Mouse (Mus musculus) kidney, adult 18-20 months (tissue): ENCODE measurements around the gene Icos.

ENCODE experiments used
- DNase-seq: peaks from one replicate; pipeline ENCODE4 v3.0.0; 2021

The Icos gene

DNA sequence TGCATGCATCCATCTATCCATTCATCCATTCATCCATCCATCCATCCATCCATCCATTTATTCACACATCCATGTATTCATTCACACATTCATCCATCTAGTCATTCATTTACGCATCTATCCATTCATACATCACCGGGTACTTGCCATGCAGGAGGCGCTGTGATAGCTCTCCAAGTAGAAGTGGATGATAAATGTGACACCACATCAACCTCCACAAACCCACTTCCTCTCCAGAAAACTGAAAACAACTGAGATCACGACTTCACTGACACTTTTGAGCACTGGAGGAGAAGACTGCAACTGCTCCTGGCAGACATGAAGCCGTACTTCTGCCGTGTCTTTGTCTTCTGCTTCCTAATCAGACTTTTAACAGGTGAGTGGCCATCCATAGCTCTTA lies at the start of gene Icos:
TSS of gene Icos (plus strand) at position 287 of the 400 bp plus-strand sequence.
- no peak for DNase-seq

DNA sequence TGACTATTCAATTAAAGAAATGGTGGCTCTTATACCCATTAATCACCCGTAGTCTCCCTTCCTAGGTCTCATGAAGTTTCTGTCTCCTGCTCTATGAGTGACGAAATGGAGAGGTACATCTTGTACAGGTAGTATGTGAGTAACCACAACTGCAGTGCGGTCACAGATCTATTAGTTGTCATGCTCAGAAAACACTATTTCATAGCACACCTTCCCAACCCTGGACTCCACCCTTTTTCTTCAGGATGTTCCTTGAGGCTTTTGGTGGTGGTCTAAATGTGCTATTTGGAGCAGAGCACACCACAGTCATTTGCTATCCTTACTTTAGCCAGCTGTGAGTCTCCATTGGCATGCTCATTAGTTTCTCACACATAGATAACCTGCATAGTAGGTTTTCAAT lies 48.7 kb upstream of the Icos start:
- DNase-seq = no peak

DNA sequence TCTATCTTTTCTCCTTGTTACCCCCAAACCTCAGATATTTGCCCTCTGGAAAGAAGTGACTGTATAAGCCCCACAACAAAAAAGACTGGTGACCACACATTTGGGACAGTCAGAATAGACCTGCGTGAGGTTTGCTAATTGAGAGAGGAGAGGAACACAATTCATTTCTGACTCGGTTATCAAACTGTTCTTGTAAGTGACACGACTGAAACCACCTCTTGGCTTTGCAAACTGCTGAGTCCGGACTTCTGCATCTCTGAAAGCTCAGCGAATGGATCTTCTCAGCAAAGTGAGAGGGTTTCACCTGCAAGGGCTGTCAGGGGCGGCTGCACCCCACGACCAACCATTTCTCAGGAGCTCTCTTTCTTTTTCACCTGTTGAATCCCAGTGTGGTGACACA lies 47.3 kb upstream of the Icos start:
- DNase-seq = no peak

DNA sequence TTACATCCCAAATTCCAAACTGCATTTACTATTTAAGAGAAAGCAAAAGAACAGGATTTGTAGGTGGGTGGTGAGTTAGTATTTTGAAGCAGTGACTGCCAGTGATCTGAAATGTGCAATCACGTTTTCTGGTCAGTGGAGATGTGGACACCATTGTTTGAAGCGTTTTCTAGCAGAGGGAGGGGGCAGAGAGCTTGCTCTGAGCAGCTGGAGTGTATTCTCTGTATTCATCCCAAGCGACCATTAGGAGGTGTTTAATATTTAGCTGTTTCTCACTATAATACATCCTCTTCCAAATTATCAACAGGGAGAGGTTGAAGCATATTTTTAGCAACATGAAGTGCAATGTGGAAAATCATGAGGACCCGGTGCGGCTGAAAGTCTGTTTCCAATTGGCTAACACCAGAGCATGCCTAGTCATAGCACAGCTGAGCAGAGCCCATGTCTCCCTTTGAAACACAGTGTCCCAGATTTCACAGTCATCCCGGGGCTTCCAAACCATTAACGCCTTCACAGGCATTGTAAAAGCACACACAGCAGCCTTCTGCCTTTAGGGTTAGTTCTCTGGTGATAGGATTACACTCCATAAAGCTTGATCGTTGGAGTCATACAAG lies 41.7 kb upstream of the Icos start:
- no peak for DNase-seq

DNA sequence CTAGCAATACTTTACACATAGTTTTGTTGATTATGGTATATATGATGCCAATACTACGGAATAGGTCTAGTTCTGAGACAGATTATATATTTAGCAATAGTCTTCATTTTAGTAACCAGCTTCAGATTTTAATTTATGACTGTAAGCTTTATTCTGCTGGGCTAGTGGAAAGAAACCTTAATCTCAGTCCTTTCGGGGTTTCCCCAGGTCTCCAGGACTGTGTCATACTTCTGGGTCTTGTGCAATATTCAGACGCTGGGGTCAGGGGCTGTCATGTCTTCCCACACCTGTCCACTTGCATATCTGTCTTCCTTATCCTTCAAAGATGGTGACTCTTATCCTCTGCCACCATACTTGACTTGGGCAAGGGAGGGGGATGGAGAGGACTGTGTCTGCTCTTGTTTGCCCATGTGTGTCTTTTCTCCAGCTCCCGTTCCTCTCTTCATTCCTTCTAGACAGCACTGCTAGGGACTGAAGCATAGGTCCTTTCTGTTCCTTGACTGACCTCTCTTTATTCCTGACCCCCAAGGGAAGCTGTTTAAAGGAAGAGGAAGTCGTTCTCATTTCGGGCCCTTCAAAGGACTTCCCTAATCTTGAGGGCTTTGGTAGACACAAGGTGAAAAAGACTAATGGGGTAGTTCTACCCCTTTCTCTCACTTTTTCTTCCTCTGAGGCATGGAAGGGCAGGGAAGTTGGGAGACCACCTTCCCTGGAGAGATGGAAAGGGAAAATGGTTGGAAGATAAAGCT lies 40.6 kb upstream of the Icos start:
- no peak for DNase-seq

DNA sequence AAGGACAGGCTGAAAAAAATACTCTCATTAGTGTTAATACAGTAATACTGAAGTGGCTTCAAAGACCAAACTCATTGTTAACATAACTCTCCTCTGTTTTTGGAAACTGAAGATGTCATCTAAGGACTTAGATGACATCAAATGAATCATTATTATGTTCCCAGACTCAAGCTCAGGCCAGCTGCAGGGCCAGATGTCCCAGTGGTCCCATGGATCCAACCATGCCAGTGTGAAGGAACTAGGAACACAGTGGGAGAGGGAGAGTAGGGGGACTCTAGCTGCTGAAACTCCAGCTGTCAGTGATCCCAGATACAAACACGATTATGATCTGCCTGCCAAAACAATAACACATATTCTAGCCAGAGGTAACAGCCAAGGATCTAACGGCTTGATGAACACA lies 39.5 kb upstream of the Icos start:
- DNase-seq = no peak

DNA sequence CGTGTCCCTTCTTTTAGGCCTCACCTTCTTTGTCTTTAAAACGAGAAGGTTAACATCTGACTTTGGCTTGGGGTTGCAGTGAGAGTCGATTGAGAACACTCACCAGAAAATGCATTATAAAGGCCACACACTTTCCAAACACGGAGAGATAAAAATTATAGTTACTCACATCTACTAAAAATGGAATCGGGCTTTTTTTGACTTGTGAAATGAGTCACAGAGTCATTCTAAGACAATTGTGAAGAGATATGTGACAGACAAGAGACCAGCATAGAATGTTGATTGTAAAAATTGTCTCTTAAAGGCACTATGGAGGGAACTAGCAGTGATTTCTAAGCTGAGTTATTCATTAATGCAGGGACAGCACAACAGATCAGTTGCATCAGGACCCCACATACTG lies 38.8 kb upstream of the Icos start:
- no peak for DNase-seq

DNA sequence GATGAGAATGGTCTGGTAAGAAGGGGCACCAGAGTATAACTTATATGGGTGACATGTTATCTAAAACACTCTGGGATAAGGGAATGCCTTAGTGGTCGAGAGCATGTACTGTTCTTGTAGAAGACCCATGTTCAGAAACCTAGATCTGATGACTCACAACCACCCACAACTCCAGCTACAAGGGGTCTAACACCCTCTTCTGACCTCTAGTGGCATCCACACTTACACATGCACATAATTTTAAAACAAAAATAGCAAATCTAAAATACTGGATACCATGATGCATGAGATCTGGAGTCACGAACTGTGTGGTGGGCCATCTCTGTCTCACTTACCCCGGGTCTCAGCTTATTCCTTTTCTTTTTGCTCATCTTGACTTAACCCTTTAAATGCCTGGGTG lies 37.7 kb upstream of the Icos start:
- DNase-seq = no peak

DNA sequence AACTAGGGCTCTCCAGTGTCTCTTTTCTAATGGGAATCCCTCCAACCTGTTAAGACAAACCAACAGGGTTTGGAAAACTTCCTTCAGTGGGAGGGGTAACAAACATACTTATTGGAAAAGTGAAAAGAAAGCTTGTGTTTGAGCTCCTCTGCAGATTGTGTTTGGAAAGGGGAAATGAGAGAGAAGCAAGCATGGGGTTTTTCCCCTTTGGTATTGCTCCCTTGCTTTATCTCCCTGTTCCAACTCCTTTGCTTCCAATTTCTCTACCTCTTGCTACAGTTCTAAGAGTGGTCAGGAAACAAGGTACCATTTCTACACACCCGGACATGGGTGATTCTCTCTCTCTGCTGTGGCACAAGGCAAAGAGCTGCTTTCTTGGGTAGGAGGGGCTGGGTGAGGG lies 37.1 kb upstream of the Icos start:
- DNase-seq = no peak

DNA sequence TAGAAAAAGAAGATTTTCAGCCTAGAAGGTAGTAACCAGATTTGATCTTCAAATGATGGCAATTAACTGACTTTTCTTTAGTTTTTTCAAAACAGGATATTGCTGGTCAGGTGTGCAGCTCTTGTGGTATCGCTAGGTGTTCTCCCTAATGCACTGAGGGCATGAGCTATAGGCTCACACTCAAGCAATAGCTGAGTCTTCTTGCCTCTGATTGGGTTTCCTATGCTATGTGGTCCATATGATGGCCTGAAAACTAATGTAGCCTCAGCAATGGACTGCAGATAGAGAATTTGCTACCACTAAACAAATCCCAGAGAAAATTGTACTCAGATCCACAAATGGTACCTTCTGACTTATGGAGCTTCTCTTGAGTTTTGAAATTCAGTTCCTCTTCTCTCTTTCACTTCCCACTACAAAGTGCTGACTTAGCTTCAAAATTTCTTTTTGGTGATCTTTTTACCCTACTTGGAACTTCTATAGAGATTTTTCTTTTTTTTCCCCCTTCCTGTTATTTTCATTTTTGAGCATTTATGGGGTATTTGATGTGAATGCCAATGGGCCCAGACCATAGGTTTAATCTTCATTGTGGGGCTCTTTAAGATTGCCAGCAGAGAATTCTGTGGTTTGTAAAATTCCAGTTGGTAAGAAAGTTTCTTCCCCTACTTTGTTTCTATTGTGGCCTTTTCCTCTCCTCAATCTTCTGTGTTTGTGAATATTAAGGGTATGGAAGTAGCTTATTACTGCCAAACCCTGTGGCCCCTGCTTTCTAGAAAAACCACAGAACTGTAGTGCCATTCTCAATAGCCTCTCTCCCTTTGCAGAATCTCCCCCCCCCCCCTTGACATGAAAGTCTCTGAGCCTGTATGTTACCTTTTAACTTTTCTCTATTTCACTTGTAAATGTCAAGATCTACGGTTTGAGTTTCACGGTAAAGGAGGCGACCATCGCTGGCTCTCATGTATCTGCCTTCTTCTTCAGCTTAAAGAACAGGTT lies 36.4 kb upstream of the Icos start:
- no peak for DNase-seq

DNA sequence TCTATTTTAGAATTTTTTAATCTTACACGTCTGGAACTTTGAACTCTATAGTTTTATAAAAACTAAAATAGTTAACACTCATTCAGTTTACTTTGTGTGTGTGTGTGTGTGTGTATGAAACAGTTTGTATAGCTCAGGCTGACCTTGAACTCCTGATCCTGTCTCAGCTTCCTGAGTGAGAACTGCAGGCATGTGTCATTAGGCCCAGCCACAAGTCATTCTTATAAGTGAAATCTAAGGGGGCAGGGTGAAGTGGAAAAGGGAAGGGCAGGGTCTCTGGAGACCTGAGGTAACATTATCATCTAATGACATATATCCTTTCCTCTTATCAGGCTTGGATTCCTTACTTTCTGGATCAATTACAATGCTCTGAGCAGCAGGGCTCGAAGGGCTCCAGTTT lies 34.8 kb upstream of the Icos start:
- no peak for DNase-seq

DNA sequence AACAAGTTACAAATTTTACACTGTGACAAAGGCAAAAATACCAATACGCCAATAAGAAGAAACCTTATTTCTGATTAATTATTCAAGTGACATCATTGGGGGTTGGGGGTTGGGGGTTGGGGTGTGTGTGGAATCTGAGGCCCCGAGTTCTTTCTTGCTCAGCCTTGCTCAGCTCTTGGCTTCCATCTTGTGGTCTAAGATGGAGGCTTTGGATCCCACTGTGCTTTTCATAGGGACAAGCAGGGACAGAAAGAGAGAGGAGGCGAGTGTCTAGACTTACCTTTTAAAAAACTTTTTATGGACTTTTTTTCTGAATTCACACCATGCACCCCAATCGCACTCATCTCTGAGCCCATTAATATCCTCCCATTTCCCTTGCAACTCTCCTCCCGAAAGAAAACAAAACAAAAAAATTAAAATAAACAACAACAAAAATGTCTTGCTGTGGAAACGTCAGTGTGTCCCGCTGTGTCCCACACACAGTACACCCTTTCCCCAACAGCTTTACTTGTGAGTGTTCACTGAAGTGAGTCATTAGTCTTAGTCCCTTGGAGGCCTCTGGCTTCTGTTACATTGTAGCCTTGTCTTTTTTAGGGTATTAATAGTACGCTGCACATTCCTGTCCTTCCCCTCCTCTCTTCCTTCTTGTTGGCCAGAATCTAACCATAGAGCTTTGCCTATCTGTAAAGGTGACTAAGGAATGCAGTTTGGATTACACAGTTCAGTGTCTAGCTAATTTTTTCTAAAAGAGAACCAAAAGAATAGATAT lies 31.9 kb upstream of the Icos start:
- no peak for DNase-seq

DNA sequence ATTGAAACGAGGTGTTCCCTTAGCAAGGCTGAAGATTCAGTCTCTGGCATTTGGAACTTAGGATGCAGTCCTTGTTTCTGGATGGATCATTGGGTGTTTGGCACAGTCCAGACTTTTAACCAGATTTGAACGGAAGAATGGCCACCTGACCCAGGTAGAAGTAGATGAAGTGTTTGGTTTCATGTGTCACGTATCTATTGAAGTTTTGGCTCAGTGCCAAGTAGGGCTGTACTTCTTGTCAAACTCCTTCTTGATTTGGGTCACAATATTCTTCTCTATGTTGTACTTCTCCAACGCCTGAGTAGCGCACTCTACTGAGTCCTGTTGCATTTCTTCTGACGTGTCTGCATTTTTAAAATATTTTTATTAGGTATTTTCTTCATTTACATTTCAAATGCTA lies 29.6 kb upstream of the Icos start:
- no peak for DNase-seq

DNA sequence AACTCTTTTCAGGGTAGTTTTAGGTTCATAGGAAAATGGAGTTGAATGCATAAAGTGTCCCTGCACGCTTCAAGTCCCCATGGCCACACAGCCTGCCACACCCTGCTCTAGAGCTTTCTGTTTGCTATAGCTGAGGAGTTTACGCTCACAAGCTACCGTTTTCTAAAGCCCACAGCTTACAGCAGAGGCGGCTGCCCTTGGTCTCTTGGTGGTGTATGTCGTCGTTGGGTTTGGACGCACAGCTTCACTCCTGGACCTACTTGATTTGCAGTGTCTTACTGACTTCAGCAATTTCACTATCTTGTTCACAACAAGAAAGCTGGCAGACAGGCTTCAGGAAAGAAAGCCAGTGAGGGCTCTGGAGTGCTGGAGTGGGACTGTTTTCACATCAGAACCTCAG lies 24.8 kb upstream of the Icos start:
- DNase-seq = no peak

DNA sequence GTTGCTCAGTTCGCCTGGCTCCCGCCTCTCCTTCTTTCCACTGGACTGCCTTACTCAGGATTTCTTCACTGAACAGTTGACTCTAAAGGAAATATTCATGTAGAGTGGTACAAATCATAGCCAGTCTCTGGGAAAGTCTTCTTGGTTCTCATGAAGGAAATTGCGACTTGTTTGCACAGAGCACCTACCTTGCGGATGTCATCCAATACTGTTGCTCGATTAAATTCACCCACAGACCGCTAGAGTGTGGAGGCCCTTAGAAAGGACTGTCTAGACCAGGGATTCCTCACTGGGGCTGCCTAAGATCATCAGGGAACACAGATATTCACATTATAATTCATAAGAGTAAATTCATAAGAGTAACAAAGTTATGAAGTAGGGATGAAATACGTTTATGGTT lies 24.0 kb upstream of the Icos start:
- no peak for DNase-seq

DNA sequence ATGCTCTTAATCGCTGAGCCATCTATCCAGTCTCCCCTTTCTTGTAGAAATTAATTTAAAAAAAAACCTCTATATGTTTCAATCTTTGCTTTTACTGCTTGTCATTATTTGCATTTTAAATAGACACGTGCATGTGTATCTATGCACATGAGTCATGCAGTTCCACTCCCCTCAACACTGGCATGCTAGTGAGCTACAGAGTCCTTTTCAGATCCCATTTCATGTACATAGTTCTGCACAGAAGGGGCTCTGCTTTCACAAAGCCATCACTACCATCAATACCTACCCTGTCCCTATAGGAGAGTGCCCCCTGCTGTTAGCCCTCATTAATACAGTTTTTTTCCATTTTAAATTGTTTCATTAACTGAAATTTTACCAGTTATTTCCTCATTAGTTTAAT lies 23.0 kb upstream of the Icos start:
- no peak for DNase-seq

DNA sequence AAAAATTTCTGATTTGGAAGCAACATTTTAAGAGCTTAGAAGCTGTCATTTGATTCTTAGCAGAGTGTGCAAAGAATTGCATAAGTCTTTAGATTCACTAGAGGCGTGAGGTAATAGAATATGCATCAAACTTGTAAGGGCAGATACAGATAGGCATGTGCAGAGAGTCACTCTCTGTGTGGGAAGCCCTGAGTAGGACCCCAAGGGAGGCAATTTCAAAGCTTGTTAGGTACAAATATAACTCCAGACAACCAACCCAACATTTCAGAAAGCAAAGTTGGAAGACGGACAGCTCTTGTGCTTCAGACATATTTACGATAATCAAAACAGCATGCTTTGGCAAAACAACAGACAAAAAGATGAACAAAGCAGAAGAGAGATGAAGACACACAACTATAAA lies 22.5 kb upstream of the Icos start:
- DNase-seq = no peak

DNA sequence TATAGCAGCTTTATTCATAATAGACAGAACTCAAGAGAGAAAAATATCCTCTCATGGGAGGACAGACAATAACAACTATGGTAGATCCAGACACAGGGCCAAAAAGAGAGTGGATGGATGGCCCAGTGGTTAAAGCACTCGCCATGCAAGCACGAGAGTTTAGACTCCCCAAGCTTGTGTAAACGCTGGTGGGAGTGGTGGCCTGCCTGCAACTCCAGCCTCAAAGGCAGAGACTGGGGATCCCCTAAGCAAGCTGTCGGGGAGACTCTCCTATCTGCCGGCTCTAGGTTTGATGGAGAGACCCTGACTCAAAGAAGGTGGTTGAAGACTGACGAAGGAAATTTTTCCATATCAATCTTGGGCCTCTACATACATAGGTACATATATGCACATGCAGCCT lies 21.5 kb upstream of the Icos start:
- no peak for DNase-seq

DNA sequence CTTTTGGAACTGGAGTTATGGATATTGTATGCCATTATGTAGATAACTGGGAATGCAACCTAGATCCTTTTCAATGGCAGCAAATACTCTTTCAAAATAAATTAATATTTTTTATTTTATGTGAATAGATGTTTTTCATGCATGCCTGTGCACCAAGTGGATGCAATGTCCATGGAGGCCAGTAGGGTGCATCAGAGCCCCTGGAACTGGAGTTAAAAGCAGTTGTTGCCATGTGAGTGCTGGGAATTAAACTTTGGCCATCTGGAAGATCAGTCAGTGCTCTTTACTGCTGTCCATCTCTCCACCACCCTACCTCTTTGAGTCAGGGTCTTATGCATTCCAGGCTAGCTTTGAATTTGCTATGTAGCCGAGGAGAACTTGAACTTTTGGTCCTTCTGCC lies 19.4 kb upstream of the Icos start:
- DNase-seq = no peak

DNA sequence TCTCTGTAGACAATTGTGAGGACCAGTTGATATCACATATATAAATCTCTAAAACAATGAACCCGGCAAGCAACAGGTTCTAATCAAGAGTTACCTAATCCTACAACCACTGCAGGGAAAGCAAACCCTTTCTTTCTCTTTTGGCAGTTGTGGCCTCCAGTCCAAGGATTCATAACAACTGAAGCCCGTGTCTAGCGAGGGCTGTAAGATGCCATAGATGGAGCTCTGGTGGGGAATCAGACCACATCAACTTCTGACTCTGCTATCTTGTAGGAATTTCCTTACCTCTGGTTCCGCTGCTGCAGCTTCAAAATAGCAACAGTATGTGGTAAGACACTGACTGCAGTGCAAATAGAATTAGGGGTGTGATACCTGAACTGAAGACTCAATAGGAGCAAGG lies 18.5 kb upstream of the Icos start:
- no peak for DNase-seq

DNA sequence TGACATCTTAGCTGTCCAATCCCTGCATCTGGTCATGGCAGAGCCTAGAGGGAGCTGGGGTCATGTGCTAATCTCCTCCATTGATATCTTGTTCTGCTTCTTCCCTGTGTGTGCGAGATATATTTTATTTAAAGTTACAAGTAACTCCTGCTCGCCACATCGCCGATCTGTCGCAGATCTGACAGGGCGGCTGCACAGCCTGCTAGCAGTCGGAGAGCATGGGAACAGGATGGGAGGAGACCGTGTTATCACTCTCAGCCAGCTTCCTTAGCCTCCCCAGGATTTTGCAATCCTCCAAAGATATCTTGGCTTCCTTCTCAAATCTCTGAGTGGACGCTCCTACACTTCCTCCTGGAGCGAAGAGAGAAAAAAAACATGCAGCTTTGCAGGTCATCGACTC lies 17.3 kb upstream of the Icos start:
- peak; percentile 18 for DNase-seq

DNA sequence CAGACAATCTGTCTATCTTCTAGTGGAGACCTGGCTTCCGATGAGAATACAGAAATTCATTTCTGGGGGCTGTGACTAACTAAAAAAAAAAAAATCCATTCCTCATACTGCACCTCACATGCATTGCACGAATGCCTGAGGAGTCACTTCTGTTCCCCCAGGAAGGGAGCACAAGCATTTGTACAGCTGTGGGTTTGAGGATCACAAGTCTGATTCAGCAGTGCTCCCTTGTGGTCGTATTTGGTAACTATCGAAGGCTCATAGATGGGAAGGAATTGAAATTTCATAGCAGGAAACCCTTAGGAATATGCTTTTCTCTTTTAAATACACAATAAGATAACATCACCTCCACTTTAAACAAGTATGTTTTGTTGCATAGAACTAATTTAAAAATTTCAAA lies 16.6 kb upstream of the Icos start:
- peak; percentile 36 for DNase-seq

DNA sequence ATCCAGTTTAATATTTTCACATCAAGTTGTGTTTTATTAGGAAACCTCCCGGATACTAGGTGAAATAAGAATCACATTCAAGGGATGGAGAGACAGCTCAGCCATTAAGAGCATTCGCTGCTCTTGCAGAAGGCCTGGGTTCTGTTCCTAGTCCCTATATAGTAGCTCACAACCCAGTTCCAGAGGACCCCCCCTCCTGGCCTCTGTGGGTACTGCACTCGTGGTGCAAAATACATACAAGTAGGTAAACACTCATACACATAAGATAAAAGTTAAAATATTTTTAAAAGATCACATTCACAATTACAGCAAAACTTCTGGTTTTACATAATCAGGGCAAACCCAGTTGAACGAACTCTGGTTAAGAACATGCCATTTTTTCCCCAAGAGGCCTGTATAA lies 15.6 kb upstream of the Icos start:
- DNase-seq = no peak
